Mouse (Mus musculus): ENCODE data around the gene Slx1b.

GRCm38 (mm10) chr7:126740977-126741376 is 45.4 kb upstream of the Slx1b start:
- TF ChIP-seq CTCF (IDR thresholded peaks at IDR 0.05; ENCODE audit: extremely low read depth, insufficient read length, insufficient replicate concordance, low read depth, low read length) = no peak
- no peak for TF ChIP-seq POLR2A (IDR thresholded peaks at IDR 0.05; ENCODE audit: low read depth, low read length)

Data from small intestine, adult 2 months (tissue).